Mouse (Mus musculus) stomach, embryonic 16.5 days (tissue): ENCODE data around the gene 4933402J07Rik. TPM values are rescaled to one million over a fixed set of nuclear protein-coding genes. Genes with fewer than 3 reads are reported as not detected.

Experiments used
- ATAC-seq: fragments of 200-750 bp; cut with Nextera tagmentation; 2 replicates; pipeline ENCODE4 v1.8.0; 2017; ENCODE audit warnings: moderate number of reproducible peaks, moderate TSS enrichment; ENCODE audit not compliant: insufficient read depth, low FRiP score
- H3K27ac ChIP-seq: fragments of 300-500 bp; sonication (generic); 2 replicates; pipeline ENCODE4 v1.5.1; 2014; ENCODE audit warnings: low read length
- H3K27me3 ChIP-seq: fragments of 300-500 bp; sonication (generic); 2 replicates; pipeline ENCODE4 v1.6.1; 2014; ENCODE audit warnings: low read length, control low read depth, mixed read lengths; ENCODE audit not compliant: control insufficient read depth, insufficient read depth
- H3K36me3 ChIP-seq: fragments of 300-500 bp; sonication (generic); 2 replicates; pipeline ENCODE4 v1.6.1; 2014; ENCODE audit warnings: low read length; ENCODE audit not compliant: control insufficient read depth, insufficient read depth
- H3K4me1 ChIP-seq: fragments of 300-500 bp; sonication (generic); 2 replicates; pipeline ENCODE4 v1.6.1; 2014; ENCODE audit warnings: low read length, control low read depth, mixed read lengths; ENCODE audit not compliant: control insufficient read depth, insufficient read depth
- H3K4me2 ChIP-seq: fragments of 300-500 bp; sonication (generic); 2 replicates; pipeline ENCODE4 v1.6.1; 2014; ENCODE audit warnings: low read depth, low read length, mixed read lengths
- H3K4me3 ChIP-seq: fragments of 300-500 bp; sonication (generic); replicated peaks from 2 replicates; pipeline ENCODE4 v1.5.1; 2014; ENCODE audit warnings: mild to moderate bottlenecking, low read length
- H3K9ac ChIP-seq: fragments of 300-500 bp; sonication (generic); 2 replicates; pipeline ENCODE4 v1.6.1; 2014; ENCODE audit warnings: low read length
- H3K9me3 ChIP-seq: fragments of 300-500 bp; sonication (generic); replicated peaks from 2 replicates; pipeline ENCODE4 v1.6.1; 2016; ENCODE audit warnings: low read length, control low read depth; ENCODE audit not compliant: control insufficient read depth
- WGBS: fragments of 180-500 bp; shearing (Covaris S2); extraction: QIAGEN DNeasy Blood & Tissue Kit; methylation state at CpG from one replicate; pipeline ENCODE4 v1.1.7; 2014; 5-methylcytosine and 5-hydroxymethylcytosine counted together
- polyA plus RNA-seq: library from polyadenylated mRNA; unstranded; fragments of >200 nt; fragmentation: Nextera tagmentation; extraction: Ambion mirVana; gene quantifications from 2 replicates; pipeline ENCODE4 v1.2.1, GENCODE M21; 2015

Gene 4933402J07Rik
- polyA plus RNA-seq, 1 experiment from 2014 or later = not detected

DNA sequence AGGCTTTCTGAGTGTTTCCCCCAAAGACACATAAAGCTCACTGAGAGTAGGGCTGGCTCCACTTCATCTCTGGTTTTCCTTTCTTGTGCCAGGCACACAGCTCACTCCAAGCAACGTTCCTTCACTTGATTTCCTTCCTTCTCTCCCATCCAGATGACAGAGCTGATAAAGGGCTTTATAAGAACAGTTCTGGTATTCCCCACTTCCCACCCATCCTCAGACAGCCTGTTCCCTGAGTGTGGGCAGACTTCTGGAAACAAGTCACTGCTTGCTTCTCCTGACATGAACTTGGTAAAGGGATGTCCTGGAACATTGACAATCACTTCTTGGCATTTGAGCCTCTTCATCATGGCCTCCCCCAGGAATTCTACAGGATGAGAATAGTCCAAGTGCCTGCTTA is 10.9 kb upstream of the 4933402J07Rik start:
- Histone ChIP-seq H3K9ac (no peak overlapping the region), H3K9me3 (no peaks in the 10 kb centered on the region), H3K27me3 (no peaks in the 10 kb centered on the region), H3K4me1 (no peaks in the 10 kb centered on the region), H3K4me2 (no peak overlapping the region), H3K27ac (no peak overlapping the region), H3K36me3 (no peaks in the 10 kb centered on the region), H3K4me3 (no peak overlapping the region)
- ATAC-seq = no peak
- WGBS = 57% methylated on average over 1 of the region's 1 CpGs

DNA sequence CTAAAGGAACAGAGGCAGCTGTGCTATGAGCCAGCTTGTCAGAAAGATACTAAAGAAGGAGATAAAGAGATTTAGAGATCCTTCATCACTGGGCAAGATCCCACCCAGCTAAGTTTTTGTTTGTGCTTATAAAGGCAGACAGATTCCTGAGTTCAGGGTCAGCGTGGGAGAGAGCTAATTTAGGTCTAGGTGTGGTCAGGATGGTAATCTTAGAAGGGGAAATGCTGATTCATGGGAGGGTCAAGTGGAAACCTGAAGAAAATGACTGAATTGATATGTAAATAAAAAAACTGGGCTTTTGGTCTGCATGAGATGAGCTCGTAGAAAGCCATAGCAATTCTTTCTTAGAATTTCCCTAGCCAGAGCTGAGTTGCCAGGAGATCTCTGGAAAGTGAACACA is 2.9 kb upstream of the 4933402J07Rik start:
- Histone ChIP-seq H3K4me2 (no peak overlapping the region), H3K9ac (no peak overlapping the region), H3K4me3 (no peak overlapping the region), H3K27me3 (no peaks in the 10 kb centered on the region), H3K36me3 (no peaks in the 10 kb centered on the region), H3K27ac (no peak overlapping the region), H3K9me3 (no peaks in the 10 kb centered on the region), H3K4me1 (no peaks in the 10 kb centered on the region)
- no peak for ATAC-seq
- 43% methylated on average over 2 of the region's 2 CpGs for WGBS

DNA sequence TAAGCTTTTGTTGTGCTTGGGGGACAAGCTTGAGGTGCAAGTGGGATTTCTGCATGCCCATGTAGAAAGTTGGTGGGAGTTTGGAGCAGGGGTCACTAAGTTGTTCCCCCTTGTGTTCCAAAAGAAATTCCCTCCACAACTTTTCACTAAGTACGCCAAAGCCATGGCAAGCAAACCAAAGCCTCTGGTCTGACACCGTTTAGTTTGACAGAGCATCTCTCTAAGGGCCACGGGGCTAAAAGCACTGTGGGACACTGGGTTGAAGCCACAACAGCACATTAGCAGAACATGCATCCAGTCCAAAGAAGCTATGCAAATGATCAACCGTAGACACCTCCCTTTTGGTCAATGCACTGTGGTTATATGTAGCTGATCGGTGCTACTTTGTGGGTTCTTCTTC is 5.5 kb downstream of the 4933402J07Rik start:
- Histone ChIP-seq H3K27me3 (no peaks in the 10 kb centered on the region), H3K4me3 (no peak overlapping the region), H3K4me1 (peaks cover 7% of the 10 kb centered on the region; the same call in 1 of the 2 replicates), H3K4me2 (no peak overlapping the region), H3K36me3 (no peaks in the 10 kb centered on the region), H3K9me3 (no peaks in the 10 kb centered on the region), H3K27ac (no peak overlapping the region), H3K9ac (no peak overlapping the region)
- no peak for ATAC-seq
- 82% methylated on average over 5 of the region's 5 CpGs for WGBS

DNA sequence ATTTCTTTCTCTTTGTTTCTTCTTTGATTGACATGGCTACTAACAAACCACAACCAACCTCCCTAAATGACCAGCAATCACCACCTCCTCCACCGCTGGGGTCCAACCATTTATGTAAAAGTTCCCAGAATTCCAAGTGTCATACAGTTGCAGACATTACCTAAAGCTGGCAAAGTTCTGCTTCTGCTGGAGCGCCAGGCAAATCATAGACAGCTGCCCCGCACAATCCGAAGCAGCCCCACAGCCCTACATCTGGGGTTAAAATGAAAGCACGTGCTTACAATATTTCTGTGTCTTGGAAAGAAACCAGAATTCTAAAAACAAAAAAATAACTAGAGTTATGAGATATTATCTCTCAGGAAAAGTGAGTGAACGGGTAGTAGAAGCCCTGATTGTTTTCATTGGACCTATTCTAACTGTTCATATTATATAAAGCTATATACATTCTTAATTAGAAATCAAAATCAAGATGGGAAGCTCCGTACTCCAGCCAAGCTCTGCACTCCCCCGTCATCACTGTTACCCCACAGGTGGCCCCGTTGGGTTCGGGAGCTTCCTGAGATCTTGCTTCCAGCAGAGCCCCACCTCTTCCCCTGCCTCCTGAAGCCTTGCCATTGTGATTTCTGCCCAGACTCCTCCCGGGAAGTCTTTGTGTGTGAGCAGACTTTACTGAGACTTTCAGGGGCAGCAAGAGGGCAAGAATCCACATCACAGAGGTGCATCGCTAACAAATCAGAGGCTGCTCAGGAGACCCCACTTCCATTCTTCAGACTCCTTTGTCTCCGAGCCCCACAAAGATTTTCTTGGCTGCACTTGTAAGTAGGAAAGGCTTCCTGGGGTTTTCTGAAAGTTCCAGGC is 6.3 kb downstream of the 4933402J07Rik start:
- WGBS = 28% methylated on average over 13 of the region's 13 CpGs
- peak overlapping the region; percentile 57 for H3K4me2 ChIP-seq
- no peaks in the 10 kb centered on the region for H3K36me3 ChIP-seq
- peak overlapping the region; percentile 43 for H3K9ac ChIP-seq
- no peak for ATAC-seq
- 0 out of 2 replicates have a peak overlapping the region, but pooled peaks have one; percentile 15 for H3K27ac ChIP-seq
- H3K4me1 ChIP-seq = peaks cover 7% of the 10 kb centered on the region; the same call in 1 of the 2 replicates
- H3K4me3 ChIP-seq = peak overlapping the region; percentile 38
- H3K9me3 ChIP-seq = no peaks in the 10 kb centered on the region
- H3K27me3 ChIP-seq = no peaks in the 10 kb centered on the region

DNA sequence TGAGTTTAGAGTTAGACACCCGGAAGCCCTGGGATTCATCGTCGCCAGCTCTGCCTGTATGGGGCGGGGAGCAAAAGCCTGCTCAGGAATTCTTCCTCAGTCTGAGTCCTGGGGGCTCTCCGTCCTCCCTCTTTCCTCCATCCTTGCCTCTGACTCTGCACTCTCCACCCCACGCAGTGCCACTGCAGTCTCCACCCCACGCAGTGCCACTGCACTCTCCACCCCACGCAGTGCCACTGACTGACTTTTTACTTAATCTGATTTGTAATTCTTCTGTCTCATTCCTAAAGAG is 6.9 kb downstream of the 4933402J07Rik start:
- ATAC-seq = no peak

DNA sequence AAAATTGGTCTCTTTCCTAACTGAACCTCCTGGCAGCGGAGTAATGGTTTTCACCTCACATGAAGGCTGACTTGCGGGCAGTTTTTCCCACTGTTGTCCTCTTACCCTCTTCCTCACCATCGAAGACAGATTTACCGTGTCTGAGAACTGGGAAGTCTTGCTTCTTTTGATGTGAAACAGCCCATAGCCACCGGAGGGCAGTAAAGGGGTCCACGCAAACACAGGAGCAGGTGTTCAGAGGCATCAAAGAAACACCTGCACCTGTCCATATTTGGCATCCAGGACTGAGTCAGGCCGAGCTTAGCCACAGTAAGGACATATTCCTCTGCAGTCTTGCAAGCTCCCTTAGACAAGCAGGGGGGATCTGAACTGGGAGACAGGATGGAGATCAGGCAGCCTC is 7.2 kb downstream of the 4933402J07Rik start:
- peak overlapping the region; percentile 38 for H3K4me3 ChIP-seq
- no peak for ATAC-seq
- H3K36me3 ChIP-seq = no peaks in the 10 kb centered on the region
- H3K4me1 ChIP-seq = peaks cover 7% of the 10 kb centered on the region; the same call in 1 of the 2 replicates
- no peak overlapping the region for H3K27ac ChIP-seq
- H3K9ac ChIP-seq = peak overlapping the region; percentile 43; the same call in 1 of the 2 replicates
- H3K27me3 ChIP-seq = no peaks in the 10 kb centered on the region
- peak overlapping the region; percentile 57 for H3K4me2 ChIP-seq
- H3K9me3 ChIP-seq = no peaks in the 10 kb centered on the region
- 7% methylated on average over 7 of the region's 7 CpGs for WGBS

More for the DNA sequence above, 6.9 kb downstream of the 4933402J07Rik start:
- Histone ChIP-seq H3K4me2 (peak overlapping the region; percentile 57), H3K9me3 (no peaks in the 10 kb centered on the region), H3K9ac (peak overlapping the region; percentile 43), H3K27ac (0 out of 2 replicates have a peak overlapping the region, but pooled peaks have one; percentile 15), H3K4me1 (peaks cover 7% of the 10 kb centered on the region; the same call in 1 of the 2 replicates), H3K4me3 (peak overlapping the region; percentile 38), H3K36me3 (no peaks in the 10 kb centered on the region), H3K27me3 (no peaks in the 10 kb centered on the region)
- 2% methylated on average over 8 of the region's 8 CpGs for WGBS

DNA sequence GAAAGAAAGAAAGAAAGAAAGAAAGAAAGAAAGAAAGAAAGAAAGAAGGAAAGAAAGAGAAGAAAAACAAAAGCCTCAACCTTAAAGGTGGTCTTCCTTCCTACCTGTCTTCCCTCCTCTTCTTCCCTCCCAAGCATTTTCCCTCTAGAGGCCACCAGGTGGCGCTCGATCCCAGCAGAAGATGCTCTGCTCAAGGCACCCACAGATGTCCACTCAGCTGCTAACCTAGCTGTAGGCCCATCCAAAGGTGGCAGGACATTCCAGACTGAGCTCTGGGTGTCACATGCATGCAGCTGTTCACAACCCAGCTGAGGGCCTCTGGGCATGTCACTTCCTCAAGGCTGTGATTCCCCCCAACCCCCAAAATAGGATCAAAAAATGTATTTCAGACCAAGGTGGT is 30.6 kb downstream of the 4933402J07Rik start:
- Histone ChIP-seq H3K9ac (no peak overlapping the region), H3K9me3 (no peaks in the 10 kb centered on the region), H3K27me3 (no peaks in the 10 kb centered on the region), H3K4me3 (no peak overlapping the region), H3K27ac (no peak overlapping the region), H3K36me3 (no peaks in the 10 kb centered on the region), H3K4me2 (no peak overlapping the region), H3K4me1 (no peaks in the 10 kb centered on the region)
- 0% methylated on average over 2 of the region's 2 CpGs for WGBS
- ATAC-seq = 0 out of 2 replicates have a peak, but pooled peaks have one; percentile 50

DNA sequence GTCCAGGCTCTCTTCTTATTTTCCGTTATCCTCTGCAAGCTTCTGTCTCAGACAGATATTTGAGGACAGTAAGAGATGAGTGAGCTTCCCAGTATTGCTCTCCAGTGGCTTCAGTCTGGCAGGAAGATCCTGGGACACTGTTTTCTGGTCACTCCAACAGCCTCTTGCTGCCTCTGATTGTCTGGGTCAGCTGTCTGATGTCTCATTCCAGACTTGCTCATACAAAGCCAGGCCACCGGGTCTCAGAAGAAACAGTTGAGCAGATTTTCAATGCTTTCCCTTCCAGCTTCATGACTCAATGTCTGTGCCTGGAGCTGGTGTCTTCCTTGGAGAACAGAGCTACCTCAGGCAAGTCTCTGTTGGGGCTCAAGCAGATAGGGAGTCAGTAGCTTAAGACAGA is 39.1 kb downstream of the 4933402J07Rik start:
- H3K9ac ChIP-seq = no peak overlapping the region
- no peak for ATAC-seq
- H3K27ac ChIP-seq = no peak overlapping the region
- H3K4me3 ChIP-seq = no peak overlapping the region
- WGBS = 69% methylated on average over 2 of the region's 2 CpGs
- H3K9me3 ChIP-seq = no peaks in the 10 kb centered on the region
- 0 out of 2 replicates have a peak, but pooled peaks cover 3% of the 10 kb centered on the region for H3K27me3 ChIP-seq
- H3K4me2 ChIP-seq = no peak overlapping the region
- H3K4me1 ChIP-seq = no peaks in the 10 kb centered on the region
- no peaks in the 10 kb centered on the region for H3K36me3 ChIP-seq

DNA sequence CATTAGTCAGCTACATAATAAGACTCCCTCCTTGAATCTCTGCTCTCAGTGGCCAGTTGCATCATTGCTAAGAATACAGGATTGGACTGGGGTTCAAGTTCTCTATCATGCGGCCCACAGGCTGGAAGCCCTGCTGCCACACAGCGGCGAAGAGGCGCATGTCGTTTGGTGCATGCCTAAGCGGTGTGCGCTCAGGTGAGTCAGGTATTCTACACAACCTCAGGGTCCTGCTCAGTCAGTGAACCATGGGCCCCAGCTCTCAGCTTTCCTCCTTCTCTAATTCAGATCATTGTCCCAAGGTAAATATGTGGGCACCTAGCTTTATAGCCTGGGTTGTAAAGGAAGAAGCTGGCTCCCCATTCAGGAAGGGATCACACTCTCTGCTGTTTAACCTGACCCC is 45.5 kb downstream of the 4933402J07Rik start:
- ATAC-seq = no peak

More for the DNA sequence above, 45.5 kb downstream of the 4933402J07Rik start:
- WGBS = 92% methylated on average over 7 of the region's 7 CpGs
- Histone ChIP-seq H3K4me2 (no peak overlapping the region), H3K4me3 (no peak overlapping the region), H3K36me3 (no peaks in the 10 kb centered on the region), H3K9ac (no peak overlapping the region), H3K4me1 (no peaks in the 10 kb centered on the region), H3K9me3 (no peaks in the 10 kb centered on the region), H3K27me3 (no peaks in the 10 kb centered on the region), H3K27ac (no peak overlapping the region)
